Mouse (Mus musculus): Measurements from ENCODE around the gene Ltbp4.

GRCm38 (mm10) chr7:27257852-27258204, 79.7 kb downstream of the Ltbp4 start:
- no peak for TF ChIP-seq CTCF (IDR thresholded peaks at IDR 0.05; ENCODE audit: extremely low read depth, insufficient read depth, insufficient read length, insufficient replicate concordance)
- TF ChIP-seq POLR2A (IDR thresholded peaks at IDR 0.05; ENCODE audit: low read depth, low read length), result no peak

Measured in spleen, adult 2 months (tissue).